Mouse (Mus musculus): ENCODE measurements at regions not wholly inside any gene's neighbourhood (a gene's known extent, or its start where the extent isn't known, plus 50 kb on each side); places are given as distances from the start of the nearest gene placed in this dataset.

DNA sequence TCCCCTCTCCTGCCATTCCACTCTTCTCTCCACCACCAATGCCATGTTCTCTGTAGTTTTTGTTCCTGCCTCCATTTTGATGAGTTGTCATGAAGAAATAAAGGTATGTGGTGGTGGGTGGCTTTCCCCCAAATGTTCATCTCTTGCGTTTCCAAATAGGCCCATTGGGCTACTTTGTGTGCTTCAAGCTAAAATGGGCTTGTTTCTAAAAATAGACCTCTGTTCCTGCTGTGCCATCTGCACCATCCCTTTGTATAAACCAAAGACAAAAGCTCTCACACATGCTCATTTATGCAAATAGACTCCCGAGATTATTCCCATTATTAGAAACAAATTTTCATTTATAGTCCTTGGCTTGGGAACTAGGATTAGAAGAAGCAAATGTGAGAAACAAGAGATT lies 264.3 kb upstream of the Kcnj16 start:
- DNase-seq (ENCODE audit: extremely low spot score in 1 of 2, low spot score in 2 of 2): no peak
- intact Hi-C loops (cut with DNase I): no loop called here

- DNase-seq (ENCODE audit: extremely low spot score in 1 of 2, low spot score in 2 of 2): peak in 1 of 2 experiments; percentile 14
- intact Hi-C loops (cut with DNase I): no loop called here
These were observed 260.5 kb upstream of the Kcnj16 start for GRCm38 (mm10) chr11:110707328-110707727.

DNA sequence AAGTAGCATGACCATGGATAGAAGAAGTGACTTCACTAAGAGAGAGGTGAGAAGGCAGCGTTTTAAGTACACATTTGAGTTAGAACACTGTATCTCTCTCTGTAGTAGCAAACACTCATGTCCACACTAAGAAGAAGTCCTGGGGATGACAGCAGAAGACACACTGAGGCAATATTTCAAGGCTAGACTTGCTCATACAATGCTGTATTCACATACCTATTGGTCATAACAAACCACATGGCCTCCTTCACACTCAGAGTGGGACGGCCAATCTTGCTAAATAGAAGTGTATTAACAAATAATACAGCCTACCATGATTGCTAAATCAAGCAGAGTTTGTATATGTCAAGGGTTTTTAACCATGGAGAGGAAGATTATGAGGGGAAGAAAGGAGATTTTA lies 252.5 kb upstream of the Kcnj16 start:
- intact Hi-C loops (cut with DNase I): no loop called here

GRCm38 (mm10) chr11:110716369-110716768 lies 251.5 kb upstream of the Kcnj16 start:
- intact Hi-C loops (cut with DNase I): no loop called here
- DNase-seq (ENCODE audit: extremely low spot score in 1 of 2, low spot score in 2 of 2): no peak

More for the DNA sequence above, 252.5 kb upstream of the Kcnj16 start:
- no peak for DNase-seq (ENCODE audit: extremely low spot score in 1 of 2, low spot score in 2 of 2)

GRCm38 (mm10) chr11:110722701-110723100 lies 245.1 kb upstream of the Kcnj16 start:
- intact Hi-C loops (cut with DNase I): no loop called here
- DNase-seq (ENCODE audit: extremely low spot score in 1 of 2, low spot score in 2 of 2): no peak

- intact Hi-C loops (cut with DNase I): no loop called here
- no peak for DNase-seq (ENCODE audit: extremely low spot score in 1 of 2, low spot score in 2 of 2)
These were observed 243.9 kb upstream of the Kcnj16 start for GRCm38 (mm10) chr11:110723971-110724370.

DNA sequence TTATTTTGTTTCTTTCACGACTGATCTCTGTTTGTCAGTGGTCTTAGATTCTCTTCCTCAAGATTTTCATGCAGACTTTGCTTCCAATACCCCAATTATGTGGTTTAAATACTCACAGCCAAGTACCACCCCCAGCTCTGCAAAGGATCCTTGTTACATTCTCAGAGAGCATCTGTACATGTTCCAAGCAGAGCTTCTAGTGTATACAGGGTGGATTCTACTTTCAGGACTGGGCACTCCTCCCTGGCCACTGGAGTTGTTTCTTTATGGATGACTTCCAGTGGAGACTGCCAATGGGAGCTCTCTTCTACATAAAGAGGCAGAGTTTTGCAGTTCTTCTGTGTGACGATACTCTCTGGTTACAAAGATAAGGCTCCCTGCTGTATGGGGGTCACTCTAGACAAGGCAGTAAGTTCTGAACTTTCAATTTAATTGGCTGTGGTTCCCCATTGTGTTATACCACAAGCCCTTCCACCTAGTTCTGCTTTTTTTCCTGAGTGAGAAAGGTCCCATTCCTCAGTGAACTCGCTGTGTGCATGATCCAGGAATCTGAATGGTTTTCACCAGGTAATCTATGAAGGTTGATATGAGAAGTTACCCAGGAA lies 240.4 kb upstream of the Kcnj16 start:
- intact Hi-C loops (cut with DNase I): no loop called here

GRCm38 (mm10) chr11:110731510-110731909 lies 236.3 kb upstream of the Kcnj16 start:
- intact Hi-C loops (cut with DNase I): no loop called here

More for the DNA sequence above, 240.4 kb upstream of the Kcnj16 start:
- no peak for DNase-seq (ENCODE audit: extremely low spot score in 1 of 2, low spot score in 2 of 2)

DNA sequence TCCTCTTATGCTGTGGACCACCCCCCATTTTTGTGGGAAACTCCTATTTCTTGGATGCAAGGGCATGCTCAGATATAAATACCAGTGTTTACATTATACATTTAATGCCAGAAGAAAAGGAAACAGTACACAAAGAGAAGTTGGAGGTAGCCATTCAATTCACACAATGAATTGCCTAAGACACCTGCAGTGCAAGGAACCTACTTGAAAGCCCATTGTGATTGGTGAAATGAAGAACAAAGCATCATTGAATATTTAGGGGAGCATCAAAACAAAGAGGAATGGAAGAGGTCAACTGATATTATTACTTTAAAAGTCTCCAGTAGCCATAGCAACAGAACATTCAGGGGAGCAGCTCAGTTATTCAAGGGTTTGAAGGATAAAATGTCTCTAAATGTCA lies 193.7 kb upstream of the Kcnj16 start:
- DNase-seq (ENCODE audit: extremely low spot score in 1 of 2, low spot score in 2 of 2): no peak
- intact Hi-C loops (cut with DNase I): no loop called here

More at GRCm38 (mm10) chr11:110731510-110731909, 236.3 kb upstream of the Kcnj16 start:
- no peak for DNase-seq (ENCODE audit: extremely low spot score in 1 of 2, low spot score in 2 of 2)

GRCm38 (mm10) chr11:110781492-110782276 lies 186.1 kb upstream of the Kcnj16 start:
- intact Hi-C loops (cut with DNase I): no loop called here

GRCm38 (mm10) chr11:110789537-110789936 lies 178.3 kb upstream of the Kcnj16 start:
- no peak for DNase-seq (ENCODE audit: extremely low spot score in 1 of 2, low spot score in 2 of 2)
- intact Hi-C loops (cut with DNase I): no loop called here

More at GRCm38 (mm10) chr11:110781492-110782276, 186.1 kb upstream of the Kcnj16 start:
- DNase-seq (ENCODE audit: extremely low spot score in 1 of 2, low spot score in 2 of 2): no peak

DNA sequence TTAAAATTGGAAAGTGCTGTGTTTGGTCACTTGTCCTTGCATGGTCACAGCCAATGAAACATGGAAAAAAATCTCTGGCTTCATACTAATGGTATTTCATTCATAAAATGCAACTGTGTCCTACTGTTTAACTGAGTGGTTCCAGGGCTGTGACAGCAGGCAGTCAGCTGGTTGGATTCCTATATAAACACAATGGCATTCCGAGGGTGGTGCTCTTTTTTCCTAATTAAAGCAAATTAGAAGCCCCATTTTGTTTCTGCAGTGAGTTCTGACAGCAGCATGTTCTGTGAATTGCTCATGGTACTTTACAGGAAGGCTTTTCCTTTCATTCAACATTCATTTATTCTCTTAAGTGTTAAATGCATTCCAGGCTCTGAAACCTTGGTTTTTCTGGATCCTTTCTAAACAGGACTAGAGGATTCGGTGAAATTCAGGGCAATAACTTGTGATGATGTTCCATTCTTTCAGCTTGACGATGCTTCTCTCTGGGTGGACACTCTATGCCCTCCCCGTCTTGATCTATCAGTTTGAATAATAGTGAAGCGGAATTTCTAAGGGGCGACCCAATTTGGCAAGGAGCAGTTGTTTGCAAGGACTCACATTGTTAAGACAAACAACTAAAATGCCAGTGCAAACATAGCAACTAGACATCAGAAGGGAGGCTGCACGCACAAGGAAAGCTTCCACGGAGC lies 167.8 kb upstream of the Kcnj16 start:
- intact Hi-C loops (cut with DNase I): no loop called here
- no peak for DNase-seq (ENCODE audit: extremely low spot score in 1 of 2, low spot score in 2 of 2)

DNA sequence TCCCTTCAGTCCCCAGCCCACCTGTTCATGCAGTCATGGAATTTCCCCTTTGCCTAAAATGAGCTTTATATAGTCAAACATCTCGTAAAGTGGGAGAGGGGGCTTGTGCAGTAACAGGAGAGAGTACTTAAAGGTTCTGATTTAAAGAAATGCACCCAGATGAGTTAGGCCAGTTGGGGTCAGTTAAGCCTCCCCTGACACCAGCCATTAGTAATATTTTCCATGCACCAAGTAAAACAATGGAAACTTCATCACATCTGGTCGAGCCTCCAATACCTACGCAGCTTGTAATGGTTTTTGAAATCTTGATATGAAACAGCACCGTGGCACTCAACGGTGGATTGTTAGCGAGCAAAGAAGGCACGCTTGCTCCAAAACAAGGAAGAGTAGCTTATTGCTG lies 165.8 kb upstream of the Kcnj16 start:
- no peak for DNase-seq (ENCODE audit: extremely low spot score in 1 of 2, low spot score in 2 of 2)
- intact Hi-C loops (cut with DNase I): no loop called here

GRCm38 (mm10) chr11:110804079-110804478 lies 163.8 kb upstream of the Kcnj16 start:
- DNase-seq (ENCODE audit: extremely low spot score in 1 of 2, low spot score in 2 of 2): peak in 1 of 2 experiments; percentile 6
- intact Hi-C loops (cut with DNase I): no loop called here

DNA sequence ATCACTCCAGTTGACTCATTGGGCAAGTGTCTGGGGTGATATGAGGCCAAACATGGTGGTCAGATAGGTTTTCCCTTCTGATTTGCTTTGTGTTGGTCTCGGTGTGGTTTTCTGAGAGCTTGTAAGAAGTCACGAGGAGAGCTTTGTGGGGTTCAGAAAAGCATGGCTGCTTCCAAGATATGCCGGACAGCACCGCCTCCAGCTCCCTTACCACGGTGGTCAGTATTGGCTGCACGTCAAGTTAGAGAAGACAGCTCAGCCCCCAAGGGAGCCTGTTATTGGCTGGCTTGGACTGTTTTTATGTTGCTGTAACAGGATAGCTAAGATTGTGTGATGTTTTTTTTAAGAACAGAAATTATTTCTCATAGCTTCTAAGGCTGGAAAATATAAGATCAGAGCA lies 154.7 kb upstream of the Kcnj16 start:
- DNase-seq (ENCODE audit: extremely low spot score in 1 of 2, low spot score in 2 of 2): no peak
- intact Hi-C loops (cut with DNase I): no loop called here

- intact Hi-C loops (cut with DNase I): no loop called here
These were observed 153.1 kb upstream of the Kcnj16 start for GRCm38 (mm10) chr11:110814732-110815131.

DNA sequence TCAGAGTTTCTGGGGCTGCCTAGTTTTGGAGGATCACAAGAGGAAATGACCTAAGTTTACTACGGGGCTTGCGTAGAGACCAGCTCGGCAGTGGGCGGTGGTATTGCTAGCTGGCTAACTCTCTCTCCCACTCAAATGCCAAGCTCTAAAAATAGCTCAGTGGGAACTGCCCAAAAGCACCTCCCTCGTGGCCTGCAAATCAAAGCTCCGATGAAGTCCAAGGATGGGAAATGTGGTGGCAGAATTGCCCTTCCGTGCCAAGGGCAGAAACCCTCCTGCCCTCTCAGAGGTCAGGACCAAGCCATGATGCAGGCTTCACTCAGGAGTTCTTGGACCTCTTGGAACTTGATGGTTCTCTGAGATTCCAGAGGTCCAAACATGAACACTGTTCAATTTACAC lies 152.6 kb upstream of the Kcnj16 start:
- intact Hi-C loops (cut with DNase I): no loop called here
- peak in 1 of 2 experiments; percentile 12 for DNase-seq (ENCODE audit: extremely low spot score in 1 of 2, low spot score in 2 of 2)

More at GRCm38 (mm10) chr11:110814732-110815131, 153.1 kb upstream of the Kcnj16 start:
- DNase-seq (ENCODE audit: extremely low spot score in 1 of 2, low spot score in 2 of 2): no peak

DNA sequence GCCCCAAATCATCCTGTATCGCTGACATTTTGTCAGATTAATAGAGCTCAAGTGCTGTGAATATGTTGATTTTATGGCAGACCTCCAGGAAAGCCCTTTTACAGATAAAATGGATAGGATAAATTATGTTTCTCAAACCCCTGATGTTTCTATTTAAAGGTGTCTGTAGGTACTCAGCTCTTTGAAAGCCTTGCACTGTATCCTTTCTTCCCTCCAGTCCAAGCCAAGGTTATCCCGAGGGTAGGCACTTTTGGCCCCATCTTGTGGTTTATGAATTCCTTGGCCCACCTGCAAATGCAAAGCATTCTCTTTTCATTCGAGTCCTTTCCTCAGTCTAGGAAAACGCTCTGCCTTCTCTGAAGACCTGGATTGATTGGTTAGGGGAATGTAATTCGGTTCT lies 139.2 kb upstream of the Kcnj16 start:
- intact Hi-C loops (cut with DNase I): no loop called here
- no peak for DNase-seq (ENCODE audit: extremely low spot score in 1 of 2, low spot score in 2 of 2)

DNA sequence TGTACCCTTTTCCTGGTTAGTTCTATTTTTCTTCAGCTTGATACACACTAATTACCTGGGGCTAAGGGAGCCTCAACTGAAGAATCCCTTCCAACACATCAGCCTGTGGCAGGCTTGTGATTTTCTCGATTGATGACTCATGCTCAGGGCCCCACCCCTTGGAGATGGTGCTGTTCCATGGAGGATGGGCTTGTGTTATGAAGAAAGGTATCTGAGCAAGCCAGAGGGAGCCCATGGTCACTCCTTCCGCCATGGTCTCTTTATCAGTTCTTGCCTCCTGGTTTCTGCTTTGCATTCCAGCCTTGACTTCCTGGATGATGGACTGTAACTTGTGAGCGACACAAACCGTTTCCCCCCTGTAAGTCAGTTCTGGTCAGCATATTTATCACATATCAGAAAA lies 131.1 kb upstream of the Kcnj16 start:
- intact Hi-C loops (cut with DNase I): no loop called here
- no peak for DNase-seq (ENCODE audit: extremely low spot score in 1 of 2, low spot score in 2 of 2)

- DNase-seq (ENCODE audit: extremely low spot score in 1 of 2, low spot score in 2 of 2): no peak
- intact Hi-C loops (cut with DNase I): no loop called here
These were observed 128.5 kb upstream of the Kcnj16 start for GRCm38 (mm10) chr11:110839316-110839715.
